Mouse (Mus musculus) liver, embryonic 15.5 days (tissue): ENCODE measurements around the gene Dlg1. TPM values are rescaled to one million over a fixed set of nuclear protein-coding genes. Genes with fewer than 3 reads are reported as not detected.

Source experiments
- ATAC-seq: fragments of 200-750 bp; cut with Nextera tagmentation; 2 replicates; pipeline ENCODE4 v1.8.0; 2017; ENCODE audit warnings: moderate number of reproducible peaks, mild to moderate bottlenecking, moderate library complexity; ENCODE audit not compliant: insufficient read depth
- H3K27ac ChIP-seq: fragments of 300-500 bp; sonication (generic); replicated peaks from 2 replicates; pipeline ENCODE4 v1.5.1; 2015; ENCODE audit warnings: mild to moderate bottlenecking, inconsistent platforms
- H3K27me3 ChIP-seq: fragments of 300-500 bp; sonication (generic); 2 replicates; pipeline ENCODE4 v1.6.1; 2015; ENCODE audit warnings: mild to moderate bottlenecking, inconsistent platforms
- H3K36me3 ChIP-seq: fragments of 300-500 bp; sonication (generic); replicated peaks from 2 replicates; pipeline ENCODE4 v1.6.1; 2015; ENCODE audit warnings: moderate library complexity, mild to moderate bottlenecking, inconsistent platforms
- H3K4me1 ChIP-seq: fragments of 300-500 bp; sonication (generic); replicated peaks from 2 replicates; pipeline ENCODE4 v1.6.1; 2015; ENCODE audit warnings: inconsistent platforms
- H3K4me2 ChIP-seq: fragments of 300-500 bp; sonication (generic); 2 replicates; pipeline ENCODE4 v1.6.1; 2015; ENCODE audit warnings: moderate library complexity, mild to moderate bottlenecking, inconsistent platforms
- H3K4me3 ChIP-seq: fragments of 300-500 bp; sonication (generic); replicated peaks from 2 replicates; pipeline ENCODE4 v1.5.1; 2015; ENCODE audit warnings: mild to moderate bottlenecking, inconsistent platforms
- H3K9ac ChIP-seq: fragments of 300-500 bp; sonication (generic); 2 replicates; pipeline ENCODE4 v1.6.1; 2015; ENCODE audit warnings: moderate library complexity, mild to moderate bottlenecking, inconsistent platforms
- H3K9me3 ChIP-seq: fragments of 300-500 bp; sonication (generic); replicated peaks from 2 replicates; pipeline ENCODE4 v1.6.1; 2016; ENCODE audit warnings: inconsistent platforms
- WGBS: fragments of 180-500 bp; shearing (Covaris S2); methylation state at CpG from one replicate; pipeline ENCODE4 v1.1.7; 2015; ENCODE audit warnings: mixed read lengths; ENCODE audit not compliant: insufficient replicate concordance; 5-methylcytosine and 5-hydroxymethylcytosine counted together
- polyA plus RNA-seq: library from polyadenylated mRNA; unstranded; fragments of >200 nt; fragmentation: Nextera tagmentation; extraction: Ambion mirVana; gene quantifications from 2 replicates; pipeline ENCODE4 v1.2.1, GENCODE M21; 2015

Gene Dlg1
- polyA plus RNA-seq, 1 experiment from 2014 or later = 6.6 TPM

DNA sequence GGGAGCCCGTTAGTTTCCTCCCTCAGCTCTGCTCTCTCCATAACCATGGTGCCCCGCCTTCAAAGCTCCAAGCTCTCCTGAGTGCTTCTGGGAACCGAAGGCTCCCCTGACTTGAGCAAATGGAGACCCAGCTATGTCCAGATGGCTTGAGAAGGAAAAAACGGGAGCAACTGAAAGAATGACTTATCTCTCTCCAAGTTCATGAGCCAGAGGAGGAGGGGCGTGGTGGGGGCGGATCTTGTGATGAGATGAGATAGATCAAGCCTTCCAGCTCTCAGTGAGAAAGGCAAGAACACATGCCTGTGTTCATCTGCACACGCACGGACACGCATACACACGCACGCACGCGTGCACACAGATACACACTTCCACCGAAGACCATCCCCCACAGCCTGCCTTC lies 220.1 kb downstream of the Dlg1 start:
- H3K9ac ChIP-seq = no peak overlapping the region
- no peaks in the 10 kb centered on the region for H3K27me3 ChIP-seq
- no peak for ATAC-seq
- no peak overlapping the region for H3K4me2 ChIP-seq
- H3K4me3 ChIP-seq = no peak overlapping the region
- WGBS = 54% methylated on average over 14 of the region's 14 CpGs
- H3K4me1 ChIP-seq = no peaks in the 10 kb centered on the region; the same call in 1 of the 2 replicates
- no peak overlapping the region for H3K27ac ChIP-seq
- H3K36me3 ChIP-seq = no peaks in the 10 kb centered on the region
- no peaks in the 10 kb centered on the region for H3K9me3 ChIP-seq

DNA sequence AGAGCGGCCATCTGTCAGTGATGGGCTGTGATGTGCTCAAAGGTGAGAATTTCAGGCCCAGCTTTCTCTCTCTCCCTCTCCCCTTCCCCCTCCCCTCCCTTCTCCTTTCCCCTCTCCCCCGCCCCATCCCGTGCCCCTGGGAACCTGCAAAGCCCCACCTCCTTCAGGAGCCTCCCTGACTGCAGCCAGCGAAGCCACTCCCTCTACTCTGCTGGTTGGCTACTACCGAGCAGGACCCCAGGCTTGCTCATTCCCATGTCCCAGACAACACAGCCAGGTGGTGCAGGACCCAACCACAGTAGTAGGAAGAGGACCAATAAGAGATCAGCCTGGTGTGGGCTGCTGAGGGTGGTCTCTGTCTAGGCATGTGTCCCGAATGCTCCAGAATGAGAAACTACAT lies 220.7 kb downstream of the Dlg1 start:
- H3K36me3 ChIP-seq = no peaks in the 10 kb centered on the region
- no peaks in the 10 kb centered on the region for H3K27me3 ChIP-seq
- H3K9ac ChIP-seq = no peak overlapping the region
- H3K4me2 ChIP-seq = no peak overlapping the region
- H3K4me1 ChIP-seq = no peaks in the 10 kb centered on the region; the same call in 1 of the 2 replicates
- ATAC-seq = no peak
- no peak overlapping the region for H3K4me3 ChIP-seq
- no peak overlapping the region for H3K27ac ChIP-seq
- no peaks in the 10 kb centered on the region for H3K9me3 ChIP-seq
- 26% methylated on average over 6 of the region's 6 CpGs for WGBS

DNA sequence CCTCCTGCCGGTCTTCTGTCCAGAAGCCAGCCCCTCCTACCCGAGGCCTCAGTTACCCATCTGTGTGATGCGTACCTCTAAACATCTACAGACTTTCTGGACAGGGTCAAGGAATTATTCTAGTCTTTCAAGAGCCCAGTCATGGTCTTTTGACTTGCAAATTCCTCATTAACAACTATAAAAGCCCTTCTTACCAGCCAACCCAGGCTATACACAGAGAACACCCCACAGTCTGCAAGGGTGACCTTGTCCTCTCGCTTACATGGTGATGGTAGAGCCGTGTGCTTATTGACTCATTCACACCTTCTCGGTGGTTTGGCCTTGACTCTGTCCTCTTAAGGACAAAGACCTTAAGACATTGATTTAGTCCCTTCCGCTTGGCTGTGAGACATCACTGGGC lies 227.7 kb downstream of the Dlg1 start:
- no peak for ATAC-seq
- WGBS = 72% methylated on average over 7 of the region's 7 CpGs
- H3K36me3 ChIP-seq = no peaks in the 10 kb centered on the region

DNA sequence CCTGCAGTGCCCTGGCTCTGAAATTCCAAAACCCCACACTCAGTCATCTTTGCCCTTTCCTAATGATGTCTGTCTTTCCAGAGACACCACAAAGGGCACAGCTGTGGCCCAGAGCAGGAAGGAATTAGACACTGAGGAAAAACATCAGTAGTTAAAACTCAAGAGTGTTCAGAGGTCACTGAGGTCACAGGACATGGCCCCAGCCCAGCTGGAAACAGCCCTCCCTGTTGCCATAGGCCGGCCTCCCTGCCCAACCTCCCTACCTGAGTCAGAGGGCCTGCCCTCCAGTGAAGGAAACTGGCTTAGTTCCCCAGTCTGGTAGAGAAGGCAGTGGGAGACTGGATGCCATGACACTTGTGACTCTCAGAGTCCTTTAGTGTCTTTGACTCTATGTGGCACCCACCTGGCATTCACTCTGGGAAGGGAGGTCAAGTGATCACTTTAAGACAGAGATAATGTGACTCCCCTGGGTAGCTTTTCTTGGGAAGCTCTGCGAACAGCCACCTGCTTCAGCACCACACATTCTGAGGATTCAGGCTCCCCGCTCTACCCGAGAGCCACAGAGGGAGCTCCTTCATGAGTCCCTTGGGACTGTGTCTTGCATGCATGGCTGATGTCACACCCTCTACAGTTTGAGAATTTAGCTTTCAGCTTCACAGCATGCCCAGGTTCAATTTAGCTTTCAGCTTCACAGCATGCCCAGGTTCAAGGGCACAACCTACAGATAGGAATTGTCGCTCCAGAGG lies 230.3 kb downstream of the Dlg1 start:
- no peak overlapping the region for H3K4me2 ChIP-seq
- ATAC-seq = no peak
- 62% methylated on average over 5 of the region's 5 CpGs for WGBS
- H3K4me1 ChIP-seq = peaks cover 5% of the 10 kb centered on the region
- H3K9ac ChIP-seq = no peak overlapping the region
- H3K27ac ChIP-seq = no peak overlapping the region
- no peaks in the 10 kb centered on the region; the same call in 1 of the 2 replicates for H3K27me3 ChIP-seq
- H3K4me3 ChIP-seq = no peak overlapping the region
- no peaks in the 10 kb centered on the region for H3K9me3 ChIP-seq
- no peaks in the 10 kb centered on the region for H3K36me3 ChIP-seq

More for the DNA sequence above, 227.7 kb downstream of the Dlg1 start:
- Histone ChIP-seq H3K9ac (no peak overlapping the region), H3K4me2 (no peak overlapping the region), H3K27ac (no peak overlapping the region), H3K4me3 (no peak overlapping the region), H3K27me3 (no peaks in the 10 kb centered on the region), H3K9me3 (no peaks in the 10 kb centered on the region), H3K4me1 (no peaks in the 10 kb centered on the region)

DNA sequence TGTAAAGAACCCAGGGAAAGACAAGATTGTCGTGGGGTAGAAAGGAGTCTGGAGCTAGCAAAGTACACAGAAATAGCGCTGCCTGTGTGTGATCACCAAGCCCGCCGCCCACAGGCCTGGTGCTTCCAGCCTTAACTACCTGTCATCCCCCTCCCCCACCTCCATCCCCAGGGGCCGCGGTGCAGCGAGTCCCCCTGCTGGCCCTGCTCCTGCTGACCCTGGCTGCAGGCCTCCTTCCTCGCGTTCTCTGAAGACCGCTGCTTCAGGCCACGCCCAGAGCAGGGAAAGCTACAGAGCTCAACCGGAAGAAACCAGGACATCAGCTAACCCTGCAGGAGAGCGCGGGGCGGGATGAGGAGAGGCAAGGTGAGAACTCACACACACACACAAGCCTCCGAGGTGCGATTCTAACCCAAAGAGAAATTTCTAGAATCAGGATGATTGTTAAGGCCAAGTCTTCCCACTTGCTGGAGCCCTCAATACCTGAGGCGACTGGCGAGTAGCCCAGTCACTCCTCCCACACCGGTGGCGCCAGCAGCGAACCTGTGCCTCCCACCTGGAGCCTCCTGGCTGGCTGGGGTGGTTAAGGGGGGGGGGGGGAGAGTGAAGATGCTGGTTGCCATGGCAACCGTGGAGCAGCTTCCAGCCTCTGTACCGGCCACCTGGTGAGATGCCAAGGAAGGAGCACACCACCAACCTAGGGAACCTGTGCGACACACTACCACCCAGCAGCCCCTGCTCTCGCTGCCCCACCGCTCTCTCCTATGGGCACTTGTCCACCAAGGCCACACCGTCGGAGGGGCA lies 233.9 kb downstream of the Dlg1 start:
- Histone ChIP-seq H3K9ac (no peak overlapping the region), H3K9me3 (no peaks in the 10 kb centered on the region), H3K4me1 (peaks cover 5% of the 10 kb centered on the region), H3K4me2 (peak overlapping the region; percentile 56), H3K4me3 (0 out of 2 replicates have a peak overlapping the region, but pooled peaks have one; percentile 10), H3K27me3 (no peaks in the 10 kb centered on the region; the same call in 1 of the 2 replicates), H3K36me3 (no peaks in the 10 kb centered on the region), H3K27ac (no peak overlapping the region)
- ATAC-seq = no peak
- WGBS = 15% methylated on average over 29 of the region's 29 CpGs

DNA sequence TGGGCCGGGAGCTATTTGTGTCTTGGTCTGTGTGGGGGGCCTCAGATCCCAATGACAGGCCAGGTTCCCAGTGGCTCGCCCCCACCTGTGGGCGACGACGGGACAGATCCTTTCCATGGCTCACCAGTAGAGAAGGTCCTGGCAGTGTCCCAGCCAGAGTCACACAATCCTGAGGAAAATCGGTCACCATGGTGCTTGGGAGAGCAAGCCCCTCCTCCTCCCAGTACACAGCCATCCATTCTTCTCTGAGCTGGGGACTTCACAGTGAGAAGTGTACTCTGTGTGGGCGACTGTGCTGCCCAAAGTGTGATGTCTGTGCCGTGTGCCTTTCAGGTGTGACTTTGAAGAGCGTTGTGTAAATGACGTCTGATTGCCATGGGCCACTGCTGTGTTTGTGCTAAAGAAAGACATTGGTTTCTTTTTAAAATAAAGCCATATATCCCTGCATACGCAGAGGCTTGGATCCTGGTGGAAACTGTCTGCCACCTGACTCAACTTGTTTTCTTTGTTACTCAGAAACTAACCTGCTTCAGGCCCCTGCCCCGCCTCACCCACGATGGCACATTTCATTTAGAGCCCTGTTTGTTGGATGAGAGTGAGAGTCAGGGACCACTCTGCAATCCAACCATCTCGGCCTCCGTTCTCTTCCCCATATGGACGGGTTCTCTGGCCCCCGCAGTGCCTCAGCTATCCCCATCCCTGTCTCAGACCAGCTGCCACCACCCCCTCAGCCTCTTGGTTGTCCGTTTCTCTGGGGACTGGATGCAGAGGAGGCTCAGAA lies 235.5 kb downstream of the Dlg1 start:
- Histone ChIP-seq H3K27ac (no peak overlapping the region), H3K4me1 (peaks cover 5% of the 10 kb centered on the region), H3K4me3 (no peak overlapping the region), H3K27me3 (no peaks in the 10 kb centered on the region; the same call in 1 of the 2 replicates), H3K9ac (no peak overlapping the region), H3K36me3 (no peaks in the 10 kb centered on the region), H3K9me3 (no peaks in the 10 kb centered on the region), H3K4me2 (no peak overlapping the region)
- no peak for ATAC-seq
- WGBS = 69% methylated on average over 18 of the region's 18 CpGs

DNA sequence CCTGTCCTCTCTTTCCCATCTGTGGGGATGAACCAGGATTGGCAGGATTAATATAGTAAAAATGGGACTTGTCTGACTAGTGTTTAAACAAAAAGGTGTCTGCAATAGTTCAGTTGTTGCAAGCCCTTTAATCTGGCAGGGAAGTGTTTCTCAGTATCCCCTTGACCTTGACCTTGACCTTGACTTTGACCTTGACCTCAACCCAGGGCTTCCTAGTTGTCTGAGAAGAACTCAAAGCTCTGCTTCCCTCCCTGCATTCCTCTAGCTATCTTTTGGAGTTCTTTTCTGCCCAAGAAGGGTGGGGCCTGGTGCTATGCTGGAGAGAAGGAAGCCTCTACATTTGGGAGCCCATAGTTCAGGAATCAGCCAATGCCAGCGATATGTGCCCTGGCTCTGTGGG lies 238.6 kb downstream of the Dlg1 start:
- Histone ChIP-seq H3K27ac (no peak overlapping the region), H3K4me1 (peaks cover 15% of the 10 kb centered on the region), H3K4me2 (no peak overlapping the region), H3K9me3 (no peaks in the 10 kb centered on the region), H3K27me3 (peaks cover 8% of the 10 kb centered on the region), H3K9ac (no peak overlapping the region), H3K36me3 (no peaks in the 10 kb centered on the region), H3K4me3 (no peak overlapping the region)
- ATAC-seq = no peak
- 74% methylated on average over 1 of the region's 1 CpGs for WGBS

DNA sequence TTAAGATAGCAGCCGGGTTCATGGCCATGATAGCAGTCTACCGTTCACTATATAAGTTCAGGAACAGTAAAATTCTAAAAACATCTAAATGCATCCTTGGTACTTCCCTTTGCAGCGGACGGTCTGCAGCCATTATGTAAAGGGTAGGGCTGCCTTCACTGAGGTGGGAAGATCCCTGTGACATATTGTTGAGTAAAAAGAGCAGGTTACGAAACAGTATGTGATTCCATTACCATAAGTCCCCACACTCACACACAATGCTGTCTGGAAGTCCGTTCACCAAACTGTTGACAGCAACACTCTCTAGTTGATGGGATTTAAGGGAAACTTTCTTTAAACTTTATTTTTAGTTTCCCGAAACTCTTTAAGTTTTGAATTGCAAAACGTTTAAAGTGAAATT lies 240.0 kb downstream of the Dlg1 start:
- Histone ChIP-seq H3K4me2 (no peak overlapping the region), H3K9ac (no peak overlapping the region), H3K9me3 (no peaks in the 10 kb centered on the region), H3K4me3 (no peak overlapping the region), H3K36me3 (no peaks in the 10 kb centered on the region), H3K4me1 (peaks cover 12% of the 10 kb centered on the region), H3K27ac (no peak overlapping the region), H3K27me3 (peaks cover 8% of the 10 kb centered on the region; the same call in 1 of the 2 replicates)
- no peak for ATAC-seq
- 64% methylated on average over 8 of the region's 8 CpGs for WGBS

DNA sequence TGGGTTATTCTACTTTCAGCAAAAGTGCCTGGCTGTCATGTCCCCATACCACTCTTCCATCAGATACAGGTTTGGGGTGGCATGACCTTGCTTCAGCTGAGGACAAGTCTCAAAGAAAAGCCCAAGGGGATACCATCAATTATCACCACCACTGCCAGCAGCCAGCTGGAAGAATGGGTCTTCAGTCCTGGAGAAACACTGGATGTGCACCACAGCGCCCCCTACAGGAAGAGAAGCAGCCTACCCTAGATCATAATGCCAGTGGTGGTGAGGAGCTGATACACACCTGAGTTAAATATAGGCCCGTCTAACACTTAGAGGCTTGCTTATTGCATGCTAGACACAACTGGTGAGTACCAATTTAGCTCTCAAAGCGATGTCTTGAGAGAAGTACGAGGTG lies 242.1 kb downstream of the Dlg1 start:
- Histone ChIP-seq H3K4me2 (no peak overlapping the region), H3K27ac (no peak overlapping the region), H3K27me3 (peaks cover 12% of the 10 kb centered on the region; the same call in 1 of the 2 replicates), H3K4me1 (peaks cover 12% of the 10 kb centered on the region), H3K36me3 (no peaks in the 10 kb centered on the region), H3K4me3 (no peak overlapping the region), H3K9ac (no peak overlapping the region), H3K9me3 (no peaks in the 10 kb centered on the region)
- ATAC-seq = no peak
- WGBS = 54% methylated on average over 4 of the region's 4 CpGs

DNA sequence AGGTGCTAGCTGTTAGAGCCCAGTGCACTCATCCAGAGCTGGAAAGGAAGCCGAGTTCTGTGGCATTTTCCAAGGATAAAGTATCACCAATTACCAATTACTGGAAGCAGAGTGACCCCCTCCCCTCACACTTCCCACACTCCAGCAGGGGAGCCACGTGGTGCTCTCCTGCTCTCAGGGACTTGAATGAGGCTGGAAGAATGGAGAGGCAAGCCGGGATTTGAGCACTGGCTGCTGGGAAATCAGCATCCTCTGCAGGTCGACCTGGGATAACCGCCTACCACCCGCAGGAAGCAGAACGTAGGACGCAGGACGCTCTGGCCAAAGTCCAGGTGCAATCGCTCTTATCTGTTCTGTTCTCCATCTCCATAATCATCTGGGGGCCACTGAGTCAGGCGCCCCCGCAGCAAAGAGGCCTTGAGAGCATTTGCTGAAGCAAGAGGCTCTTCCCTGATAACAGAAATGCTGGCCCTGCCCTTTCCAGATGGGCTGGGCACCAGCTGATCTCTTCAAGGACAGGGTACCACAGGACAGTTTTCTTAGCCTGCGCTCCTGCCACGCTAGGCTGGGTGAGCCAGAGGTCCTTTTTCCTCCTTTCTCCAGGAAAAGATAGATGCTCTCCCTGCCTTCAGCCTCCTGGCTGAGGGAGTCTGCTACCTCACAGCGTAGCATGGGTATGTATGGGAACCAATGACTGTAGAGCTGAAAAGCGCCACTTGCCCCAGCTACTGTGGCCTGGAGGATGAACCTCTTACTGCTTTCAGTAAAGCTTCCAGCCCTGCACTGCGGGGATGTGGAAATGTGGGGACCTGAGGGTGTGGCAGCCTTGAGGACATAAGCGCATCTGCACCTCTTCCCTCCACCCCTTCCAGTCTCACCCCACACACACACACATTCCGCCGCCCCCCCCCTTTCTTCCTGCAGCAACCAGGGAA lies 242.9 kb downstream of the Dlg1 start:
- Histone ChIP-seq H3K36me3 (no peaks in the 10 kb centered on the region), H3K27me3 (peaks cover 12% of the 10 kb centered on the region; the same call in 1 of the 2 replicates), H3K9me3 (no peaks in the 10 kb centered on the region), H3K9ac (no peak overlapping the region), H3K4me3 (no peak overlapping the region), H3K27ac (no peak overlapping the region), H3K4me1 (peaks cover 12% of the 10 kb centered on the region), H3K4me2 (peak overlapping the region; percentile 49)
- no peak for ATAC-seq
- WGBS = 31% methylated on average over 20 of the region's 20 CpGs
